Mouse (Mus musculus) thymus, postnatal 36 days (tissue): ENCODE measurements around the gene Mark3.

ENCODE experiments used
- DNase-seq, 2 experiments: peaks; one replicate each; pipeline ENCODE4 v3.0.0; 2022; ENCODE audit warnings: mixed read lengths in 2 of 2

The Mark3 gene

DNA sequence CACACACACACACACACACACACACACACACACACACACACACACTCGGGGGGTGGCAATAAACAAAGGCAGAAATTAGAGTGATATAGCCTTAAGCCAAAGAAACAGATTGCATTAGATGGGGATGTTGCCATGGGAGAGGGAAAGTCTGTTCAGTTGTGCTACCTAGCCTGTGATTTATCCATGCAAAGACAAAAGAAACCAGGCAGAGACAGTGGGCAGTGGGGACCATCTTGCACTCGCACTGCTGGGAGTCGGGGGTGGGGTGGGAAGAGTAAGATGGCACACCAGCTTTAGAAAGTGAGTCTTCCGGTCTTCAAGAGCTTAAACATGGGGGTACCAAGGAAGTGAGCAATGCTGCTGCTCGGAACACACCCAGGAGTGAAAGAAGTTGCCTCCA is 14.0 kb upstream of the Mark3 start:
- no peak for DNase-seq

DNA sequence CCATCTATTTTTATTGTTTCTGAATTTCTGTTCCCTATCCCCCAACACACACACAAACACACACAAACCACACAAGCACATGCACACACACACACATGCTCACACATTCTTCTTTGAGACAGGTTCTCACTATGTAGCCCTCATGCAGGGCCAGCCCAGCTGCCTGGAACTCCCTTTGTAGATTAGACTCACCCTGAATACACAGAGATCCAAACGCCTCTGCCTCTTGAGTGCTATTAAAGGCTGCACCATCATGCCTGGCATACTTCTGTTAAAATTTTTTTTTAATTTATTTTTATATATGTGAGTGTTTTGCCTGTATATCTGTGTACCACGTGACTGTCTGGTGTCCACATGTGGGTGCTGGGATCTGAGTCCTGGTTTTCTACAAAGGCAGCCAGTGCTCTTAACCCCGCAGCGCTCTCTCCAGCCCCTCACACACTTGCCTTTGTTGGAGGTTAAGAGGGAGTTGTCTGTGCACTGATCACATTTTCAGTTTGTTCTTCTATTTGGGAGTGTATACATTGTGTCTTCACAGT is 12.0 kb upstream of the Mark3 start:
- no peak for DNase-seq

DNA sequence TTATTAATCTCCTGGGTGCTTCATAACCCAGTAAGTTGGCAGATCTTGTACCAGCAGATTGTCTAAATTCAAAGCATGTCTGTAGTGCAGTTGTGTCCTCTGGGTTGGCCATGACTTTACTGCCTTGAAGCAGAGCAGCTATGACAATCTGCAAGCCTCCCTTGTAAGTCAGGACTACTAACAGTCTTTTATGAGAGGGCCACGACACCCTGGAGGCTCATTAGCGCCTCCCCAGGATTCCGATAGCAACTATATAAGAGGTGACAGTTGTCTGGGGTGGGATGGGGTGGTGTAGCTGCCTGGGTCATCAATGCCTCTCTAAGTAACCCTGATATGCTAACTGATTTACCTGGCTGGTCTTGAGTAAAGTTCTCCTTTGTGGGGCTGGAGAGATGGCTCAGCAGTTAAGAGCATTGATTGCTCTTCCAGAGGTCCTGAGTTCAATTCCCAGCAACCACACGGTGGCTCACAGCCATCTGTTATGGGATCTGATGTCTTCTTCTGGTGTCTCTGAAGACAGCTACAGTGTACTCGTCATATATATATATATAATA is 11.2 kb upstream of the Mark3 start:
- no peak for DNase-seq

DNA sequence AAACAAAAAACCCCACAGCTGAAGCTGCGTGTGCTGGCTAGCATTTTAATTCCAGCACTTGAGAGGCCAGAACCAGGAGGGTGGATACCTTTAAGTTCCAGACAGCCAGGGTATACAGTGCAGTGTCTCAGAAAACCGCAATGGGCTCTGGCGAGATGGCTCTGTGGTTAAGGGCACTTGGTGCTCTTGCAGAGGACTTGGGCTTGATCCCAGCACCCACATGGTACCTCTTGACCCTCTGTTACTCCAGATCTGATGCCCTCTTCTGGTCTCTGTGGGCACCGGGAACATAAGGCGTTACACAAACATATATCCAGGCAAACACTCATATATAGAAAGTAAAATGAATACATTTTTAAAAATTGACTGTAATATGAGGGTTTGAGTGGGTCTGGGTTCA is 9.0 kb upstream of the Mark3 start:
- no peak for DNase-seq

DNA sequence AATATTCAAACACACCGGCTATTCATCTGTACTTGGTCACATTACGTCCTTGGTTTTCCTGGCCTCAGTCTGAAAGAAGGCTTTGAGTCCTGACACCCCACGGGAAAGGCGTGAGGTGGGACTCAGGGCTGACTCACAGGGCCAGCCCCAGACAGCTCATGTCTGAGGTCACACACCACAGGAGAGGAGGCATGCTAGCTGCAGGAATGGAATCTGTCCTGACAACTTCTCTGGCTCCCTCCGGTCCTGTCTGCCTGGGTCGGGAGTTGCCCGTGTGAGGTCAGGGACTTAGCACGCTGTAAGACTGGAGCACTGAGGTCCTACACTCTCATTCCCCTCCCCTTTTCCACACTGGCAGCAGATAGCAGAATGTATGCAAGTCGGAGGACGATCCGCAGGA is 5.5 kb upstream of the Mark3 start:
- DNase-seq, result no peak

DNA sequence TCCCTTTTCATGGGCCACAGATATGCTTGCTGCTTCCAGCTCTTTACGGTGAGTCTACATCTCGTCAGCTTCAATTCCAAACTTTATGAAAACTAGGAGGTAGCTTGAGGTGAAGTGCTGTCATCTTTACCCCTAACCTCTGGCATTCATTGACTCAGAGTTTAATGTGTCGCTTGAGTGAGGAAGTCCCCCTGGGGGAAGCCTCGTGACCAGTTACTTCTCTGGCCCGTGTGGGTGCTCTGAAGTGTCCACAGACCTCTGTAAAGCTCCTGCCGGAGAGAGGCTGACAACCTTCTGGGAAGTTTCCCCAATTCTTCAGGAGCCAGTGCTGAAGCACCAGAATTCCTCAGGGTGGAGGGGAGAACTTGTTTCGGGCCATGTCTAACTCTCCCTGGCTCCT is 1.9 kb upstream of the Mark3 start:
- DNase-seq, result no peak

DNA sequence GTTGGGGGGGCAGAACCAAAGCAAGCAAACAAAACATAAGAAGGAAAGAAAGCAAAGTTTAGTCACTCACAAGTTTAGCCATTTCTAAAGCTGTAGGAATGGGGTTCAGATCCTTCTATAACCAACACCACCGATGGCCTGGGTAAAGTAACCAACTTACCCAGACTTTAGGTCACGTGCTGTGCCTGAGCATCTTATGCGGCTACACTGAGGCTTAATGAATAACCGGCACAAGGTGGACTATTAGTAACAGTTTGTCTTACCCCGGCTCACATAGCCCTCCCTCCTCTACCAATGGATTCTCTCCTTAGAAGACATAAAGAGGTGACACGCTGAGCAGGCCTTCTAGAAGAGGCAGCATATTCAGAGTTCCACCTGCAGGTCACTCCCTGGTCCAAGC is 1.0 kb upstream of the Mark3 start:
- DNase-seq, result no peak

DNA sequence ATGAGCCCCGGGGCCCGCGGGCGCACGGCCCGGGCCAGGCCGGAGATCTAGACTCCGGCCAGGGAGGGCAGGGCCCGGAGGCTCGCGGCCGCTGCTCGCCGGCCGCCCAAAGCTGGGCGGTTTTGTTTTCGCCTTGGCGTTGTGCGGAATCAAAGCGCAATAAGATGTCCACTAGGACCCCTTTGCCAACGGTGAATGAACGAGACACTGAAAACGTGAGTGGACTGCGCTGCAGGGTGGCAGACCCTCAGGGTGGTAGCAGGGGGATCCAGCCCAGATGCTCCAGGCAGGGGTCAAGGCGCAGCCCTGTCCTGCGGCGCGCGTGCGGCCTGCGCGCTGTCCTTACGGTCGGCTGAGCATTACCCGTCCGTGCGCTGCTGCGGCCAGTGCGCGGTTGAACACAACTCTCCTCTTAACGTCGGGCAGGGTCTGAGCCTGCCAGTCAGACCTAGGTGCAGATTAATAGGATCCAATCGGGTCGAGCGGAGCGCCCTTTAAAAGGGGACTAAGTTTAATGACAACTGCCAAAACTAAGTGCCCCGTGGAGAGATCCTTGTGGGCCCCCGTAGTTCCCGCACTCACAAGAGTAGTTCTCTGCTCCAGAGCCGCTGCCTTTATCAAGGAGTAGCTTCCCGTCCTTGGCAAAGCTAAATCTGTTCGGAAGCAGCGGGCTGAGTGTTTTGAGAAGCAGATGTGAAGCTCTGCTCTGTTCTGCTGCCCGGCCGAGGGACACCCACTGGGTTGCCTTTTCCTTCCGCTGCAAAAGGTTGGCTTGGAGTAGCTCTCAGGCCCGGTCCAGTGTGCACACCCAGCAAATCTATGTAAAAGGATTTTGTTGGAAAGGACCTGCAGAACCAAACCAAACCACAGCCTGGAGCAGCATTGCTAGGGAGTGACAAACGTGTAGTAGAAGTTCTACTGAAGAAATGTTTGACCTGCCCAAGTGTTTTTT is 840 bp downstream of the Mark3 start:
- DNase-seq, result peak; percentile 17 to 27

DNA sequence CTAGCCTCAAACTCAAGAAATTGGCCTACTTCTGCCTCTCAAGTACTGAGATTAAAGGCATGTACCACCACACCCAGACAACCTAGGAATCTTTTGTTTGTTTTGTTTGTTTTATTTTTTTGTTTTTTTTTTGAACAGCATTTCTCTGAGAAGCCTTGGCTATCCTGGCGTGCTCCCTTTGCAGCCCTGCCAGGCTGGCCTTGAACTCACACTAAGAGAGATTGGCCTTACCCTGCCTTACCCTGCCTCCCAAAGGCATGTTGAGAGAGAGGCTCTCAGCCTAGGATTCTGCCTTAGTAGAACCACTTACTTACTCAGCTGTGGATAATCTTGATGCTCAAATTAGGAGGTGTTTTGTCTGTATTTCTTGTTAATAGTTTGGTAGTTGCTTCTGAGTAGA is 8.7 kb downstream of the Mark3 start:
- DNase-seq, result no peak

DNA sequence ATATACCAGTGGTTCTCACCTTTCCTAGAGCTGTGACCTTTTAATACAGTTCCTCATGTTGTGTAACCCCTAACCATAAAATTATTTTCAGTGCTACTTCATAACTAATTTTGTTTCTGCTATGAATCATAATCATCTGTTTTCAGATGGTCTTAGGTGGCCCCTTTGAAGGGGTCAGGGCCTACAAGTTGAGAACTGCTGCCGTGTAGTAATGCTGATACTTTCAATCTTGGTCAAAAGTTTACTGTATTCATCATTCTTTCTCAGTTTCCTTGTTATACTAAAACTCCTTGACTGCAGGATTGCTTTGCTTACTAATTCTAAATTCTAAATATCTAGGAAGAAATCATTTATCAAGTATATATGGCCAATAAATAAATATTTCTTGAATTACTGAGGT is 10.1 kb downstream of the Mark3 start:
- DNase-seq, result no peak

DNA sequence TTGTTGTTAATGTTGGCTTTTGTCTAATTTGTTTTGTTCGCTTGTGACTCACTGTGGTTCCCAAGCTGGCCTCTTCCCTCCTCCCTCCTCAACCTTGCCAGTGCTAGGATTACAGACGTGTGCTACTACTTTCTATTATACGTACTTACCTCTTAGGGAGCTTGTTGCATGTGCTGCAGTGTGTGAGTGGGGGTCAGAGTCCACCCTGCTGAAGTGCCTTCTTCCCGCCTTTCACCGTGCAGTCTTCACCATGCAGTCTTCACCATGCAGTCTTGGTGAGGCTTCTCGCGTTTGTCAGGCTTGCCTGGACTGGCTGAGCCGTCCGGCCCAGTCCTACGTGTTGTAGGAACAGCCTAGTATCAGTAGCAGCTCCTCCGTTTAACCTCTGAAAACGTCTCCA is 12.9 kb downstream of the Mark3 start:
- no peak for DNase-seq

DNA sequence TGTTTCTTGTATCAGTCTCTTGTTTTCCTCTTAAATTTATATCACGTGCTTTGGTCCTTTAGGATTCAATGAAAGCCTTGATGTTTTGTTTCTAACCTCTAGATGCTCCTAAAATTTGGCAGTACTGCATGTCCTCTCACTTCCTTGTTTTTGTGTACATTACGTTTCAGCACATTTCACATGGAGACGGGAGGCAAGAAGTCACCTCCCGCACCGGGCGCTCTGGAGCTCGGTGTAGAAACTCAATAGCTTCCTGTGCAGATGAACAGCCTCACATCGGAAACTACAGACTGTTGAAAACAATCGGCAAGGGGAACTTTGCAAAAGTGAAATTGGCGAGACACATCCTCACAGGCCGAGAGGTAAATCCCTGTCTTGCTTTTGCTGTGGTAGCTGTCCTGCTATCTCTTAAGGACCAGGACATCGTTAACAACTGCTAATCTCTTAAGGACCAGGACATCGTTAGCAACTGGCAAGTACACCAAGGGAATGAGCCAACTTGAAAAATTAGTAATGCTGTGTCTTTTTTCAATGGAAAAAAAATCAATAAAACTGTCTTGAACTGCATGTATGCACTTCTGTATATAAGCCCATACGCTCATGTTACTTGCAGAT is 18.2 kb downstream of the Mark3 start:
- no peak for DNase-seq

DNA sequence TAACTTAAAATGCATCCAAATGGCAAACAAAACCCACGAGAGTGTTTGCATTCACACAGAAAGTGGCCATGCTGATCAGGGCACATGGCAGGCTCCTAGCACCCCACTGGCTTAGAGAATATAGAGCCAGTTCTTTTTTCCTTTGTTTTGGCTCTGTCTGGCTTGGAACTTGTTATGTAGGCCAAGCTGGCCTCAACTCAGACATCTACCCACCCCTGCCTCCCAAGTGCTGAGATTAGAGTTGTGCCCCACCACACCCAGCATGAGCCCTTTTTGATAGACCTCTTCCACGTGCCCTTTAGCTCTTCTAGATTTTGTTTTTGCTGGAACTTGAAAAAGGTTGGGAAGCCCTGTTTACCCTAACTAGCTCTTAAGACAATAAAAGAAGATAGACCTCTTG is 19.5 kb downstream of the Mark3 start:
- DNase-seq, result no peak

DNA sequence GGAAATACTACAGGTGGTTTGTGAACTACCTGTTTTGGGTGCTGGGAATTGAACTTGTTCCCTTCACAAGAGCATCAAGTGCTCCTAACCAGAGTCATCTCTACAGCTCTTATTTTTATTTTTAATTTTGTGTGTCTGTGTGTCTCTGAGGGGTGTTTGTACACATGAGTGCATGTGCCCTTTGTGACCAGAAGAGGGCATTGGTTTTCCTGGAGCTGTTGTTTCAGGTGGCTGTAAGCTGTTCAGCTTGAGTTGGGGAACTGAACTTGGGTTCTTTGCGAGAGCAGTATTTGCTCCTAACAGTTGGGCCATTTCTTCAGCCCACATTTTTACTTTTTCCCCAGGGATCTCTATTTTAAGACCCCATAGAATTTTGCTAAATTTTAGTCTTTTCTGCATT is 23.0 kb downstream of the Mark3 start:
- DNase-seq, result no peak

DNA sequence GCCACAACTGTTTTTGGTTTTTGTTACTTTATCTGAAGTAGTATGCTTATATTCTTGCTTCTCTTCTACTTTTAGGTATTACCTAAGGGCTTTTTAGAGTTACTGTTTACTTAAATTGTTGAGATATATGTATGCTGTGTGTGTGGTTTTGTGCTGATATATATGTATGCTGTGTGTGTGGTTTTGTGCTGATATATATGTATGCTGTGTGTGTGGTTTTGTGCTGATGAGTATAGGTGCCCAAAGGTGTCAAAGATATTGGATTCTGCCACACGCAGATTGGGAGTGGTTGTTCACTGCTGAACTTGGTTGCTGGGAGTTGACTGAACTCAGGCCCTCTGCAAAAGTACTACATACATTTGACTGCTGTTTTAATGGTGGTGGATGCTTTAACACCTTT is 24.6 kb downstream of the Mark3 start:
- DNase-seq, result no peak

DNA sequence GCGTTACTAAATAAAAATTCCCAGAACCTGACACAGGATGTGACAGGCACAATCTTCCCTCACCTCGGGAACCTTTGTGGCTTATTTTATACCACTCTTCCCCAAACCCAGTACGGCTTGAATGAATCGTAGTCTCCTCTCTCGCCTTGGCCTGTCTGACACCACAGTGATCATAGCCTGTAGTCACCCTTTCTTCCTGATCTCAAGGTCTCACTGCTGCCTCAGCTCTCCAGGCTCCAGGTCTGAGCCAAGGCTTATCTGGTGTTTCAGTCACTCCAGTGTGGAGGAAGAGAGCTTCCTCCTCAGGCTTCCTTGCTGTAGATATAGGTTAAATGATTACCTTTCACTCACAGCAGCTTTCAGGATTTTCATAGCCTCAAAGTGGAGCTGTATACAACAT is 25.3 kb downstream of the Mark3 start:
- DNase-seq, result no peak

DNA sequence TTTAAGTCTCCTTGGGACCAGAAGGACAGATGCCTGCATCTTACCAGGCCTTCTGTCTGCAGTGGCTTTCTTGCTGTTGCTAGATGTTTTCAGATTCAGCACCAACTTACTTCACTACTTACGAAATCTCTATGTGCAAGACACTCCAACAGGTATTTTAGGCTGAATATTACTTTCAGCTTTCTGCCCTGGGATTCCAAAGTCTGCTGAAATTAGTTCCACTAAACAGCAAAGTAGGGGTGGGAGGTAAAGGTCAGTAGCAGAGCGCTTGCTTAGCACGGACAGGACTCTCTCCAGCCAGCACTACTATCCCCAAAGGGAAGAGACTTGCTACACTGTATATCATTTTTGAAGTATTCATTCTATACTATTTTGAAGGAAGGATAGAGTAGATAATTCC is 29.5 kb downstream of the Mark3 start:
- DNase-seq, result no peak

DNA sequence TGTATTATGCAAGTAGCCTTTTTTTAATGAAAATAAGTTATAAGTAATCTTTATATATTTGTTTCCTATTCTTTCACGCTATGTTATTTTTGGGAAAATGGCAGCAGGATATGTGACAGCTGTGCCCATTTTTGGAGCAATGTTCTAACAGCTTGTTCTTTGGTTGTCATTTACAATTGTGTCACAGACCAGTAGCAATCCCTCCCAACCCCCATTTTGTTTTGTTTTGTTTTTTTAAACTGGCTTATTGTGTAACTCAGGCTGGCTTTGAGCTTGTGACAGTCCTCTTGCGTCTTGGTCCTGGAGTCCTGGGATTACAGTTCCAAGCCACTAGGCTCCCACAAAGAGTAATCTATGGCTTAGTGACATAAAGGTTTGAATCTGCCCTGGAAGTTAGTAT is 31.3 kb downstream of the Mark3 start:
- DNase-seq, result no peak

DNA sequence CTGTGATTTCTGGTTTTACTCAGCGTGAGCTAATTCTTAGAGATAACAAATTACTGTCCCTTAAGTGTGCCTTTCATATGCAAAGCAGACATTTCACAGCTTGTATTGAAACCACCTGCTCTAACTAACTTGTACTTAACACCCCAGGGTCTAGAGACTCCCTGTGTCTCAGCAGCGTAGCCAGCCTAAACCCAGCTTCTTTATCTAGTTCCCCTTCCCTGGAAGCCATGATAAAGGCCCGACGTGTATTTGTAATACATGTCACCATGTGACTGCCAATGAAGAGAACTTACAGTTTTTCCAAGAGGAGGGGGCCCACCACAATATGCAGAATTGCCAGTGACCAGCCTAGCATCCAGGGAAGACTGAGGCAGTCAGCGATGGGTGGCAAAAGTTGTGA is 33.7 kb downstream of the Mark3 start:
- no peak for DNase-seq

DNA sequence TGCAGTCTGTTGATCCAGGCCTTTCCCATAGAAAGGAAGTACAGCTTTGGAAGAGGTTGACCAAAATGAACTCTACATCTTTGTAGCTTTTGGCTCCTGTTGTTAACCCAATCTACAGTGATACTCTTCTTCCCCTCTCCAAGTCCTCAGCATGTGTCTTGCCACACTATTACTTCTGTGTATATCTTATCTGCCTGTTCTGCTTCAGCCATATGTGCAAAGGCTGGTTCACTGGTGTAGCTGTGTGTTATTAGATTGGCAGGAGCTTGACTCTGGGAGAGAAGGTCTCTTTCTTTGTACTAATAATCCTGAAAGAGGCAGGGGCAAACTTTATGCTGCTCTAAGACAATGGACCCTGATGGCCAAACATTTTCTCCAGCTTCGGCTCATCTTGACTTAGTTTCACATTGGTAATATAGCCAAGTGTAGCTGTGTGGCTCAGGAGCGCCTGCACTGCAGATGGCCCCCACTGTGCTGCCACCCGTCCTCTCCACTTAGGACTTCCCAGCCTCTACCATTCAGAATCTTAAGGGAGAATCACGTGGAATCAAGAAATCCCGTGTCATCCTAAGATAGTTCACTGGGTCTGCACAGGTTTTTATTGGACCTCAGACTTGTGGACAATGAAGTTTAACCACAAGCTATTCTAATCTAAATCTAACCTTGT is 40.3 kb downstream of the Mark3 start:
- no peak for DNase-seq

DNA sequence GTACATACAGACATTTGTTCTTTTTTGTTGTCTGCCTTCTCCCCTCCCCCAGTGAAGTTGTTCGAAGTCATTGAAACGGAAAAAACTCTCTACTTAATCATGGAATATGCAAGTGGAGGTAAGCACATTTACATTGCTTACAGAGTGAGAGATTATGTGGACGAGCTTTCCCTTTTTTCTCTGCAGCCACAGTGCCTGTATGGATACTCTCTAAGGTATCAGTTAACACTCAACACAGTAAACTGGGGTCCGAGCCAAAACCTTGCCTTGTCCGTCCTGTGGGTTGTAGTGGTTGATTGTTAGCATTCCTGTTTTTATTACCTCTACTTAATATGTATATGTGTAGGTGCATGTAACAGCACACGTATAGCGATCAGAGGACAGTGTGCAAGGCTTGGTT is 43.9 kb downstream of the Mark3 start:
- no peak for DNase-seq

DNA sequence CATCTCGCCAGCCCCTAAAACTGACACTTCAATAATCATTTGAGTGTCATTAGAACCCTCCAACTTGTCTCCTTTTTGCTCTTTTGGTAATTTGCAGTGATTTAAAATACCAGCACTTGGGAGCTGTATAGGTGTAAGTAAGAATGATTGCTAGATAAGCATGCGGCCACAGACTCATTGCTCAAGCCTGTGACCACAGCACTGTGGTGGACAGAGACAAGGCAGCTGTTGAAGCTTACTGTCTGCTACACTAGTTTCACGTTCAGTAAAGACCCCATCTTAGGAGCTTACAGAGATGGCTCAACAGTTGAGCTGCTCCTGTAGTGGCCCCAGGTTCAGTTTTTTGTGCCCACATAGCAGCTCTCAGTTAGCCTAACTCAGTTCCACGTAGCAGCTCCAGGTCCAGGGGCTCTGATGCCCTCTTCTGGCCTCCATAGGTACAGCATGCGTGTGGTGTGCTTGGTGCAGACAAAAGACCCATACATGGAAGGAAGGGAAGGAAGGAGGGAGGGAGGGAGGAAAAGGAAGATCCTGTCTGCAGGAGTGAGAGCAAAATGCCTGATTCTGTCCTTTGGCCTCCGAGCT is 73.8 kb downstream of the Mark3 start:
- peak; percentile 48 to 53 for DNase-seq

DNA sequence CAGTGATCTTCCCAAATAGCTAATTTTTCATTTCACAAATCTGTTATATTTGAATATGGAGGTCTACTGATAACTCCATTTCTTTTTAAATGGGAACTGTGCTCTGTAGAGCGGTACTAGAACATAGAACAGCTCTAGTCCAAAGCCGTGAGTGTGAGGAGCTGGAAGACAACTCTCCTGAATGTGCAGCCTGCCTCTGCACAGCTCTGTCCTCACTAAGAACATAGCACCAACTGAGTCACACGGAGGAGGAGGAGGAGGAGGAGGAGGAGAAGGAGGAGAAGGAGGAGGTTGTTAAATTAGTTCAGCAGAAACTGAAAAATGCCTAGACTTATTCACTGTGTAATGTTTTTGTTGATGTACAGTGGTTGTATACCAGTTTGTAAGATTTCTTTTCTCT is 78.6 kb downstream of the Mark3 start:
- DNase-seq, result no peak
